Mouse (Mus musculus) B cell, adult 2 months (primary cell): ENCODE results near the gene Ptgds.

Source experiments
- DNase-seq, 2 experiments: peaks; one replicate each; pipeline ENCODE4 v3.0.0; 2022

Gene Ptgds

DNA sequence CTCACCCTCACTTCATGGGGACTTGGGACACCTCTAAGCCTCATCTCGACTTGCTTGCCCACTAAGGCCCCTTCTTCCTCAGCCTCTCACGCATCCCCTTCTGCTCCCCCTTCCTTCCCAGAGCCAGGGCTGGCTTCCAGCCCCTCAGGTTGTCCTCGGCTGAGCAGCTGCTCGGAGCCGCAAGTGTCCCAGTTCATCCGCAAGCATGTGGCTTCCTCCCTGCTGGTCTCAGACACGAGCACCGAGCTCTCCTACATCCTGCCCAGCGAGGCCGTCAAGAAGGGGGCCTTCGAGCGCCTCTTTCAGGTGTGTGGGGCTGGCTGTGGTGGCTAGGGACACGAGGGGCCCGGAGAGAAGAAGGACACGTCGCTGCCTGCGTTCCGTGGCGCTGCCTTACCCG is 28.8 kb downstream of the Ptgds start:
- no peak for DNase-seq

DNA sequence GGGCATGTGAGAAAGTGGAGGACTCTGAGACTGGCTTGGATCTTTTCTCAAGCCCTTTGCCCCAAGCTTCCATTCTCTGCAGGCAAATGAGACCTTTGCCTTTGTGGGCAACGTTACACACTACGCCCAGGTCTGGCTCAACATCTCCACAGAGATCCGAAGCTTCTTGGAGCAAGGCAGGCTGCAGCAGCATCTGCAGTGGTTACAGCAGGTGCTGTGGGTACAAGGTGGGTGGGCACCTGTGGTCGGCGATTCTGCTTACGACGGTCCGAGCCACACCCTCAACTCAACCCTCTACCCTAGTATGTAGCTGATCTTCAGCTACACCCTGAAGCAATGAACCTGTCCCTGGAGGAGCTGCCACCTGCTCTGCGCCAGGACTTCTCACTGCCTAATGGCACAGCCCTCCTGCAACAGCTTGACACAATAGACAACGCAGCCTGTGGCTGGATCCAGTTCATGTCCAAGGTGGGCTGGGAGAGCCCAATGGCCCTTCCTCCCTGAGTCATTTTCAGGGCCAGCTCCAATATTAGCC is 33.5 kb downstream of the Ptgds start:
- no peak for DNase-seq

DNA sequence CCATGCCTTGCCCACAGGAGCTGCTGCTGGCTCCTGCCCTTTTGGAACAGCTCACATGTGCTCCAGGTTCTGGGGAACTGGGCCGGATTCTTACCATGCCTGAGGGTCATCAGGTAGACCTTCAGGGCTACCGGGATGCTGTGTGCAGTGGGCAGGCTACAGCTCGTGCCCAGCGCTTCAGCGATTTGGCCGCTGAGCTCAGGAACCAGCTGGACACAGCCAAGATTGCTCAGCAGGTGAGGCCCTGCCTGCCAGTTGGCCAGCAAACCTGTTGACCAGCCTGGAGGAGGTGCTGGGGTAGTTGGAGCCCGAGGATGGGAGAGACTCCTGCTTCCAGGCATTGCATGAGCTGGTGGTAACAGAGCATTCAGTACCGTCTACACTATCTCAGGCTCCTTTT is 35.6 kb downstream of the Ptgds start:
- no peak for DNase-seq

DNA sequence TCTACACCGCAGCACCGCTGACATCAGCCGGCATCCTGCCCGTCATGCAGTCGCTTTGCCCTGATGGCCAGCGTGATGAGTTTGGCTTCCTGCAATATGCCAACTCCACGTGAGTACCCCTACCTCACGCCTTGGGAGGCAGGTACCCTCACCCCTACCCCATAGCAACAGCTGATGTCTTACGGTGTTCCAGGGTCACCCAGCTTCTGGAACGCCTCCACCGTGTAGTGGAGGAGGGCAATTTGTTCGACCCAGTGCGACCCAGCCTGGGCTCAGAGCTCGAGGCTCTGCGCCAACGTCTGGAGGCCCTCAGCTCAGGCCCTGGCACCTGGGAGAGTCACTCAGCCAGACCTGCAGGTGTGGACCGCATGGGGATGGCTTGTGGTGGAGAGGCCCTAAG is 36.7 kb downstream of the Ptgds start:
- no peak for DNase-seq

DNA sequence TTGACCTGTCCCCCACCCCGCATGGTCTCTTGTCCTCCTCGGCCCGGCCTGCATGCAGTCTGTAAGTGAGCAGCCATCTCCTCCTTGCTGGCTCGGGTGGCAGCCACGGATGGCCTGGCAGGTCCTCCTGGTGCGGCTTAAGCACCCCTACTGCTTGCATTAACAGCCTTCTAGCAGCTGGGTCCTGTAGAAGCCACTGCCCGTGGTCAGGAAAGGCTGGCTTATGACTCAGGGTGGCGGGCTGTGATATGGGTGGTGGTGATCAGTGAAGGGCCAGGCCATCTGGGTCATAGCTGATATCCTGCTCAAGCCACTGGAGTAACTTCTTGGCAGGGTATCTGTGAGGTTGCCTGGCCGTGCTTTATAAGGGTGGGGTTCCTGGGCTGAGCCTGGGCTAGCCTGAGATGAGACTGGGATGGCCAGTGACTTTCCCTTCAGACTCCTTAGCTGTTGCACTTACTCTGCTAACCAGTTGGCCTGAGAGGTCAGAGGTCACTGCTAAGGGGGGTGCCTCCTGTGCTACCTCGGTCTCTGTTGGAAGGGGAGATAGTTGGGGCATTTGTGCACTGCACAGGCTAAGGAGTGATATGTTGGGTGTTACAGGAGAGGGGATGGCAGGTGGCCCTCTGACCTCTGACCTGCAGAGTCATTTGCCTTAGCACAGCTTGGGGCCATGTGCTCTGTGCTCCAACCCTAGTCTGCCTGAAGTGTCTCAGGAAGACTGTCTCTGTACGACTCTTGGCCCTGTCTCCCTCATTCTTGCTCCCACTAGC is 37.3 kb downstream of the Ptgds start:
- DNase-seq: no peak

DNA sequence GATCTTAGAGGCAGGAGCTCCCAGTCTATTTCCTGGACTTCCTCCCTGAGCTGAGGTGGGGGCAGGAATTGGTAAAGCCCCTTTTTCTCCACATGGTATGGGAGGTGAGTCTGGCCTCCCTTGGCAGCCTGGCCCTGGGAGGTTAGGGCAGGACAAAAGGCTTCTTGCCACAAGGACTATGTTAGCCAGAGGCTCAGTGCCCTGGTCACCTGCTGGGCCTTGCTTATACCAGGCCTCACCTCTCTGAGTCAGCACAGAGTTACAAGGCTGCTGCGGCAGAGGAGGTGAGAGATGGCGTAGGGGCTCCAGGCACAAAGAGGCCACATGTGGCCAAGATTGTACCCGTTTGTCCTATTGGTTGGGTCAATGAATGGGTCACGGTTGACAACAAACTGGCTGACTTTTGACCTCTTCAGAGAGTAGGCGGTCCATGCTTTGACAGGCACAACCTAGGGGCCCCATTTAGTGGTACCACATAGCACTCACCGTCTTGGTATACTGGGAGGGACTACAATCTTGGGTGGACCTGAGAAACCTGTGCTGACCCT is 38.5 kb downstream of the Ptgds start:
- DNase-seq: no peak

DNA sequence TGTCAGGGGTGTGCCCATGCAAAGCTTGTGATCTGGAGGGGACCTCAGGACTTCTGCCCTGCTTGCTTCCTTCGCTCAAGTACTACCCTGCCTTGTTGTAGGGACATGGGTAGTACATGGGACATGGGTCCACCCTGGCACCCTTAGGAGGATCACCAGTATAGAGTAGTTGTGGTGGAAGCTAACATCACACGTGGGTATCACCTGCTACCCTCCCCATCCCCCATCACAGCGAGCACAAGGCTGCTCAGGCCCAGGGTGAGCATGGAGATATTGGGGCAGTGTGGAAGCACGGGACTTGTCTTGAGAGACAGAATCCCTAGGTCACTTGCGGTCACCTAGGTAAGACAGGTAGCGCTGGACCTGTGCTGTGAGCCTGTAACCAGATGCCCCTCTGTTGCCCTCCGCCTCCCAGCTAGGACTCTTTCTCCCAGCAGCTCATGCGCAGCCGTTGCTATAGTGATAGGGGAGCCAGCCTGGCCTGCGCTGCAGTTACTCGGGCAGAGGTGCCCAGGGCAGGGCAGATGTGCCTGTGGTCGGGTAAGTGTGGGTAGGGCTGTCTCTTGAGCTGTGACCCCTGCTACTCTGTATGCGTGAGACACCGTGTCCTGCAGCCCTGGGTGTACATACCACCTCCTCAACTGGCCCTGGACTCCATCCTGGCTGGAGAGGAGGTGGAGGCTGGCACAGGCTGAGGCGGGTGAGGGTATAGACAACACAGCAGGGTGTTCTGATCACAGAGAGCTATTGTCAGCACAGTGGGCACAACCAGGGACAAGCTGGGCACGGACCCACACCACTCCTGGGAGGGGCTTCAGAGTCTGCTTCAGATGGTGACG is 39.2 kb downstream of the Ptgds start:
- DNase-seq: no peak

DNA sequence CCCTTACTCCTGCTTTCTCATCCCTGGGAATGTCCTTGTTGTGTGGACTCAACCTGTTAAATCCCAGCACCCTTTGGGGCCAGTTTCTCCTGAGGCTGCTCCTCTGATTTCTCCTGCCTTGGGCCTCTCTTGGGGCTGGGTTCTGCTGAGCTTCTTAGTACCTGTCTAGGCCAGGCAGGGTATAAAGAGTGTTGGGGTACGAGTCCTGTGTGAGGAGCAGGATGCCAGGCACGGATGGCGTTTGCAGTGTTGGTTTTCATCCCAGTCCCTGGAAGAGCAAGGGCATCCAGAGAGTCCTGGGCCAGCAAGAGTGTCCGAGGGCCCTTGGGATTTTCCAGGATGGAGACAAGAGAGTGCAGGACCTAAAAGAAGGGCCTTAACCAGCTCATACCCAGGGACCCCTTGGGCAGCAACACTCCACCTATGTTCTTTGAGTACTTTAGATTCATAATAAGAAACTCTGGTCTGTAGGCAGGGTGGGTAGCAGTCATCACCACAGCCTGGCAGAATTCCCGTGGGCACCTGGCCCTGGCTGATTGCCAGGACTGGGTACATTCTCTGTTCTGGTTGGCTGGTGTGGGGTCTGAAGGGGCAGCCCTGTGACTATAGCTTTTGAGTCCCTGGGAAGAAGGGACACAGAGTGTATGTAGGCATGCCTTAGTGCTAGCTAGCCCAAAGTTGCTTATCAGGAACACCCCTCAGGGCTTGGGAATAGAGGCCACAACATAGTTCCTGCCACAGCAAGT is 40.2 kb downstream of the Ptgds start:
- no peak for DNase-seq

DNA sequence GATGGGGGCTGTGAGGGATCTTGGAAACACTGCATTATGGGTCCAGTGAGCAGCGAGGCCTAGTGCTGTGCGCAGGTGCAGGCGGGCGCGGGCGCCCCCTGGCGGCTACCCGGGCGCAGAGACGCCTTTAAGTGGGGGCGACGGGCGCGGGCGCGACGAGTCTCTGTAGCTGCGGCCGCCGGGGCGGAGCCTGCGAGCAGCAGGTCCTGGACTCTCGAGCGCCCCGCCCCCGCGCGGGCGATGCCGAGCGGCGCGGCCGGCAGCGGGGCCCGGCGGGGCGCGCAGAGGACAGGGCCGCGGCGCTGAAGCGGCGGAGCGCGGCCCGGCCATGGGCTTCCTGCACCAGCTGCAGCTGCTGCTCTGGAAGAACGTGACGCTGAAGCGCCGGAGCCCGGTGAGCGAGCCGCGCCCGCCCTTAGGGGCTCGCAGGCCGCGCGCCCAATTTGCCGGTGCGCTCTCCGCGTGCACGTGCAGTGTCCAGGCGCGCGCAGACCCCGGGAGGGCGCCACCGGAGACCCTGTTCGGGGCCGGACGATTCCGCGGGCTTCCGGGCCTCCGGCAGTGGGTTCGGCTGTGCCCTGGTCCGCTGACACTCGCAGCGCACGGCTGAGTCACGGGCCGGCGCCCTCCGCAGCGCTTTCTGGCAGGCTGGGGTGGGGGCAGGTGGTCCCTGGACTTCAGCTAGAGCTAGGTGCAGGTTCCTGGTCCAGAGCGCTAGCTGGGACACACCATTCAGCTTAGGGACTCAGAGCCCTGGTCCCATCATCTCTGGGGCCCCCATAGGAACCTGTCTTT is 41.2 kb downstream of the Ptgds start, which contains the start of gene Abca2:
Abca2 (plus strand) TSS at position 262 of the 795 bp plus-strand sequence.
- DNase-seq: peak; percentile 97 to 98

DNA sequence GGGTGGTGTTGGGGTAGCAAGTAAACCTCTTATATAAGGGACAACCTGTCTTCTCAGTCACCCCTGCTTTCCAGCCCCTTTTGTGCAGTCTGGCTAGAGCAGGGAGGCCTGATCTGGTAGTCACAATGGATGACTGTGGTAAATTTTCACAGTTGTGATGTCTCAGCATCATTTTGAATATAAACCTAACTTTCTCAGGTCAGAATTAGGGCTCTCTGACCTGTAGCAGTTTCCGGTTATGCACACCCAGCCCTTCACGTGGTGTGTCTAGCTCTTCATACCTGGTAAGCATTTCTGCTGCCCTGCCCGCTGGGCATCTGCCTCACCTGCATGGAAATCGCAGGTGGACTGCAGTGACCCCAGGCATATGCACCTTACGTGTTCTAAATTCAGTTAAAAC is 42.6 kb downstream of the Ptgds start:
- no peak for DNase-seq

DNA sequence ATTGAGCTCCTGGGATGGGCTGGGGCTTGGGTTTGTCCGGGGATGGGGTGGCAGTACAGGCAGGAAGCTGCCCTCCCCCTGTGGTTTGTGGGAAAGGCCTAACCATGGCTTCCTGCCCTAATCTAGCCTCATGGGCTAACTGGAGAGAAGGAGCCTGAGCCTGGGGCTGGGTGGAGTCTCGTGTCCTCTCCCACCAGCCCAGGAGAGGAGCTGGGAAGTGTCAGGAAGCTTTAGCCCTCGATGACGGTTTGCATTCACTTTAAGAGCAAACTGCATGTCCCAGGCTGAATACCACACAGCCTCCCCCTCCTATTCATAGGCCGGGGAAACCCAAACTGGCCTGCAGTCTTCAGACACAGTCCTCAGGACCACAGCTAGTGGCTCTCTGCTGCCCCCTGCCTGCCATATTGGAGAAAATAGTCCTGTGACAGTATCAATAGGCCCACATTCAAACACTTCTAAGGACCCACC is 43.1 kb downstream of the Ptgds start:
- peak; percentile 82 to 83 for DNase-seq

DNA sequence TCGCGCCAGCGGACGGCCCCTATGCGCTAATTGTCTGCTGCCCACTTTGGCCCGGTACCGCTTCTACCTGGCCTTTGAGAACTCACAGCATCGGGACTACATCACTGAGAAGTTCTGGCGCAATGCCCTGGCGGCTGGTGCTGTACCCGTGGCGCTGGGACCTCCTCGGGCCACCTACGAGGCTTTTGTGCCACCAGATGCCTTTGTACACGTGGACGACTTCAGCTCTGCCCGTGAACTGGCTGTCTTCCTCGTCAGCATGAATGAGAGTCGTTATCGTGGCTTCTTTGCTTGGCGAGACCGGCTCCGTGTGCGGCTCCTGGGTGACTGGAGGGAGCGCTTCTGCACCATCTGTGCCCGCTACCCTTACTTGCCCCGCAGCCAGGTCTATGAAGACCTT is 44.4 kb downstream of the Ptgds start:
- DNase-seq: no peak

DNA sequence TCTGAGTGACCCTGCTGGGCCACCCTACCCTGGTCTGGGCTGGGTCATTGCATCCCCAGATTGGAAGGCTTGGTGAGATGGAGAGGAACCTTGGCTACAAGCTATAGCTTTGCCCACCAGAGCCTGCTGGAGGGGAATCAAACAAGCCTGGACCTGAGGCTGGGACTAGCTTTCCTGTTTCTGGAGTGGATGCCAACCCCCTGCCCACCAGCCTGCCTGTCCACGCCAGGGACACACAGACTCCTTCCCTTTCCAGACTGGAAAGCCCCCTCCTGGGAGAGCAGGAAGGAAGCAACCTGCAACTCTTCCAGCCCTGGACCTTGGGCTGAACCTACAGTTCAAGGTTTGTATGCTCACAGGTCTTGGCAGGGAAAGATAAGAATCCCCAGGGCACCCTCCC is 46.2 kb downstream of the Ptgds start:
- no peak for DNase-seq

DNA sequence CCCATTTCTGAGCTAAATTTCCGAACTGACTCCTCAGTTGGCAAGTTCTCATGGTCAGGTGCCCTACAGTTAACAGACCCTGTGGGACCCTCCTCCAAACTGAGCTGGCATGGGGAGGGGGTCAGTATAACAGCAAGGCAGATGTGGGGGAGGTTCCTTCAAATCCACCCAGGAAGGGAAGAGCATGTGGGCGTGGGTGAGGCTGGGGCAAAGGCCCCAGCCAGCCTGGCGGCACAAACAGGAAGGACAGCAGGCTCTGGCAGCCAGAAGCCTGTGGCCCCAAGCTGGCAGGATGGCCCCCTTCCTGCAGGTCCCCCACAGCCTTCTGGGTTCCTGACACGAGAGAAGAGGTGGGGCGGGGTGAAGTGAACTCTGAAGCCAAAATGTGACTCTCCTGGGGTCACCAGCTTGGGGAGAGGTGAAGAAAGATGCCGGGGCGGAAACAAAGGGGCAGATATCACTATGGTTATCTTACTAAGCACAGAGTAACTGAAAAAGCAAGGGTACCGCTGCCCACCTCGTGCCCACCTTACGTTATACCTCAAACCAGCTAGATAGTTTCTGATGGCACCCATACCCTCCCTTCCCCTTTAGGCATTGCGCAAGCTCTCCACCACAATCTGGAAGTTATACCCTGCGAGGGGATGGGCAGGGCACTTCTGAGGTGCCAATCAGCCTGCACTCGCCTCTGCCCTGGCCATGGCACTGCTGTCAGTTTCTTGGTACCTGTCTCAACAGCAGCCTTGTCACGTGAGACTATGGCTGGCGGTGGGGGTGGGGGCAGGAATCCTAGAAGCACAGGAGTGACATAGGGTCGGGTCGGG is 47.0 kb downstream of the Ptgds start, which contains the start of gene Fut7:
Fut7 (plus strand) TSS at position 681 of the 824 bp plus-strand sequence.
- peak in 1 of 2 experiments; percentile 17 for DNase-seq

DNA sequence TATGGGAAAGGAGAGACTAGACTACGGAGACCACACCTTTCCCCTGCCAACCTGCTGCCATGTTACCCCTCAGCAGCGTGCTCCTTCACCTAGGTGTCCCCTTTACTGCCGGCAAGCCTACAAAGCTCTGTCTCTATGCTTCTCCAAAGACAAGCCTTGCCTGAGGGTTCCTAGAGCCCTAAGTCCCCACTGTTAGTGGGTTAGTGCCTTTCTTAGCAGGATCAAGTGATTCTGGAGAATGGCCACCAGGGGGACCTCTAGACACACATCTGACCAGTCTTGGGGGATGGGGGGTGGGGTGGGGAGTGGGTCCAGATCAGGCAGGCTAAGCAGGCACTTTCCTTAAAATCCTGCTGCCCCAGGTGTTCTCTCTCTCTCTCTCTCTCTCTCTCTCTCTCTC is 48.0 kb downstream of the Ptgds start:
- peak; percentile 65 to 67 for DNase-seq

DNA sequence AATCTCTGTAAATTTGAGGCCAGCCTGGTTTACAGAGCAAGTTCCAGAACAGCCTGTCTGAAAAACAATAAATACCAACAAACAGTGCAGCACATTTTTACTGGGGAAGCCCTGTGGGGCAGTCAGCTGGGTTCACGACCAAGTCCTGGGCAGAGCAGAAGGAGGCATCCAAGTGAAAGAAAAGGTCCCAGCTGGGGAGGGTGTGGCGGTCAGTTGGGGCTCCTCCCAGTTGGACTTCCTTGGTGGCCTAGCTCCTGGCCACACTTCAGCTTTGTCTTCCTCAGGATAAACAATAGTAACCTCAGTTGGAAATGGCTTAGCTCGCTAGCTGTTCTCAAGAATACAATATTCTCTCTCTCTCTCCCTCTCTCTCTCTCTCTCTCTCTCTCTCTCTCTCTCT is 52.4 kb downstream of the Ptgds start:
- no peak for DNase-seq
